Mouse (Mus musculus) small intestine, adult 2 months (tissue): ENCODE data around the gene Lpin2.

Source experiments
- CTCF ChIP-seq: fragments of 200-500 bp; IDR thresholded peaks from 2 replicates; pipeline ENCODE4 v1.5.1; 2012; ENCODE audit warnings: low read depth, mild to moderate bottlenecking, control low read depth, inconsistent platforms, low read length, moderate library complexity, mixed read lengths; ENCODE audit not compliant: insufficient replicate concordance, insufficient read length; ENCODE audit errors: extremely low read depth
- POLR2A ChIP-seq: fragments of 200-500 bp; IDR thresholded peaks from 2 replicates; pipeline ENCODE4 v1.6.1; 2012; ENCODE audit warnings: low read depth, mild to moderate bottlenecking, control low read depth, inconsistent platforms, low read length, moderate library complexity

DNA sequence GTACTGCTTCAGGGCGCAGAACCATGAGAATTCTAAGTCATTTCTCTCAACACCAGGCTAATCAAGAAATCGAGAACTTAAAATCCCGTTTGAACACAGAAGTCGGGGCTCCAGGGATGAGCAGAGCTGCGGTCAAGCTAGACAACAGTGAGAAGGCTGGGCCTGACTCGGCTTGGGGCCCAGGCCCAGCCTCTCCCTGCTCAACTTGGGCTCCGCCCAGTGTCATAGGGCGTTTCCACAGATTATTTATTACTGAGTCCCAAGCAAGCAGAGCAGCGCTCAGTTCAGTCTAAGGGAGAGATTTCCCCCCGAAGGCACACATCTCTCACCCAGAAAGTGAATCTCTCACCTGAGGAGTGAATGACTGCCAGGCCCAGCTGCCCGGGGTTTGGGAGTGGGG, 77.4 kb downstream of the Lpin2 start:
- no peak for TF ChIP-seq CTCF
- TF ChIP-seq POLR2A = no peak
